Mouse (Mus musculus) midbrain, embryonic 12.5 days (tissue): ENCODE results near the gene Slc1a5. TPM values are rescaled to one million over a fixed set of nuclear protein-coding genes. Genes with fewer than 3 reads are reported as not detected.

Source experiments
- ATAC-seq: fragments of 200-750 bp; cut with Nextera tagmentation; 2 replicates; pipeline ENCODE4 v1.8.0; 2017; ENCODE audit warnings: low read depth, moderate TSS enrichment, moderate library complexity; ENCODE audit not compliant: low FRiP score
- H3K27ac ChIP-seq: fragments of 300-500 bp; sonication (generic); replicated peaks from 2 replicates; pipeline ENCODE4 v1.5.1; 2016; ENCODE audit warnings: mild to moderate bottlenecking
- H3K27me3 ChIP-seq: fragments of 300-500 bp; sonication (generic); 2 replicates; pipeline ENCODE4 v1.6.1; 2016; ENCODE audit warnings: mild to moderate bottlenecking
- H3K36me3 ChIP-seq: fragments of 300-500 bp; sonication (generic); 2 replicates; pipeline ENCODE4 v1.6.1; 2016
- H3K4me1 ChIP-seq: fragments of 300-500 bp; sonication (generic); 2 replicates; pipeline ENCODE4 v1.6.1; 2016
- H3K4me2 ChIP-seq: fragments of 300-500 bp; sonication (generic); replicated peaks from 2 replicates; pipeline ENCODE4 v1.6.1; 2016; ENCODE audit warnings: mild to moderate bottlenecking, moderate library complexity
- H3K4me3 ChIP-seq: fragments of 300-500 bp; sonication (generic); 2 replicates; pipeline ENCODE4 v1.5.1; 2016; ENCODE audit warnings: mild to moderate bottlenecking
- H3K9ac ChIP-seq: fragments of 300-500 bp; sonication (generic); replicated peaks from 2 replicates; pipeline ENCODE4 v1.6.1; 2016; ENCODE audit warnings: mild to moderate bottlenecking, moderate library complexity
- H3K9me3 ChIP-seq: fragments of 300-500 bp; sonication (generic); 2 replicates; pipeline ENCODE4 v1.6.1; 2016; ENCODE audit warnings: mild to moderate bottlenecking
- WGBS: fragments of 180-500 bp; shearing (Covaris S2); methylation state at CpG from one replicate; pipeline ENCODE4 v1.1.7; 2016; 5-methylcytosine and 5-hydroxymethylcytosine counted together
- polyA plus RNA-seq: library from polyadenylated mRNA; unstranded; fragments of >200 nt; fragmentation: Nextera tagmentation; extraction: Ambion mirVana; gene quantifications from 2 replicates; pipeline ENCODE4 v1.2.1, GENCODE M21; 2016

Gene Slc1a5
- polyA plus RNA-seq, 1 experiment from 2014 or later, result 33.3 TPM

DNA sequence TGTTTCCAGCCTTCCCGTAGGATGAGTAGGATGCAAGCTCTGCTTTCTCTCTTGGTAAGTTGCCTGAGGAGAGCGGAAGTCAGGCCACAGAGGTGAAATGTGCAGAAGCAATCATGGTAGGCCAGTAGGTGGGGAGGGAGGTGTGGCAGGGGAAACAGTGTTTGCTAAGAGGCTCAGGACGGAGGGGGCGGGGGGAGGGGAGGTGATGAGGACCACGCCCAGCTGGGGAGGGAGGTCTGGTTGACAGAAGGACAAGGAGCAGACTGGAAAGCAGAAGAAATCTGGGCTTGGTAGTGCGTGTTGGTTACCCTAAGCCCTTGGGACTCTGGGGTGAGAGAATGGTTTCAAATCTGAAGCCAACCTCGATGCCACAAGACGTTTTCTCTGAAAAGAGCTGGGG lies 20.8 kb upstream of the Slc1a5 start:
- Histone ChIP-seq H3K36me3 (no peaks in the 10 kb centered on the region), H3K9ac (no peak overlapping the region), H3K27me3 (no peaks in the 10 kb centered on the region), H3K4me1 (no peaks in the 10 kb centered on the region), H3K4me2 (no peak overlapping the region), H3K4me3 (no peak overlapping the region), H3K9me3 (no peaks in the 10 kb centered on the region), H3K27ac (no peak overlapping the region)
- WGBS, result 18% methylated on average over 8 of the region's 8 CpGs
- no peak for ATAC-seq

- ATAC-seq, result no peak
- Histone ChIP-seq H3K27ac (no peak overlapping the region), H3K9ac (no peak overlapping the region), H3K4me3 (no peak overlapping the region), H3K4me2 (no peak overlapping the region), H3K27me3 (no peaks in the 10 kb centered on the region), H3K36me3 (no peaks in the 10 kb centered on the region), H3K4me1 (no peaks in the 10 kb centered on the region), H3K9me3 (no peaks in the 10 kb centered on the region)
- WGBS, result 52% methylated on average over 10 of the region's 10 CpGs
Observed at GRCm38 (mm10) chr7:16761005-16761481, 20.1 kb upstream of the Slc1a5 start.

GRCm38 (mm10) chr7:16761630-16762029 lies 19.5 kb upstream of the Slc1a5 start:
- Histone ChIP-seq H3K27me3 (no peaks in the 10 kb centered on the region), H3K4me2 (no peak overlapping the region), H3K4me3 (no peak overlapping the region), H3K36me3 (no peaks in the 10 kb centered on the region), H3K9ac (no peak overlapping the region), H3K27ac (no peak overlapping the region), H3K4me1 (no peaks in the 10 kb centered on the region; the same call in 1 of the 2 replicates), H3K9me3 (no peaks in the 10 kb centered on the region)
- 66% methylated on average over 5 of the region's 5 CpGs for WGBS
- ATAC-seq, result no peak

DNA sequence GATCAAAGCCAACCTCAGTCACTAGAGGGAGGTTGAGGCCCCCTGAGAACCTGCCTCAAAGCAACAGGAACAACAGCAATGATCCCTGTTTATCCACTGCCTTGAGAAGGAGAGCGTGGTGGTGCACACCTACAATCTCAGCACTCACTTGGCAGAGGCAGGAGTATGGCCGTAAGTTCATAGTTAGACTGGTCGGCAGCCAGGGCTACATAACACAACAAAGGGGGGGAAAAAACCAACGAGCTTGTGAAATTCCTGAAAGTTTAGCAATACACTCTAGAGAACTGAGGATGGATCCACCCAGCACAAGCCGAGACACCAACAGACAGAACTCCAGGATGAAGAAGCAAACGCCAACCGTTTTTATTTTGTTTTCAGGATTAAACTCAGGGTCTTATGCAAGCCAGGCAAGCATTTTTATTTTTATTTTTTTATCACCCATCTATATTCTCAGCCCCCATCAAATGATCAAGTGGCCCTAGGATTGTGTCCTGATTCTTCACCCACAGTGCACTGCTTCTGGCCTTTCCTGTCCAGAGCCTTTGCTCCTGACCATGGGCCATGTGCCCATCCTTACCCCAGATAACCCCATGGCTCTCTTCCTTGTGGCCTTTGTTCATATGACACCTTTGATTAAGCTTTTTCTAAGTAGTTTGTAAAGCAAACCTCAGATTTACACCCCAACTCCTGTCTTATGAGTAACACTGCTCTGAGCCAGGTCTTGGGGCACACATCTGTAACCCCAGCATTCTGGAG lies 17.5 kb upstream of the Slc1a5 start:
- Histone ChIP-seq H3K36me3 (no peaks in the 10 kb centered on the region), H3K27me3 (no peaks in the 10 kb centered on the region), H3K4me1 (no peaks in the 10 kb centered on the region; the same call in 1 of the 2 replicates), H3K4me2 (no peak overlapping the region), H3K9ac (no peak overlapping the region), H3K4me3 (no peak overlapping the region), H3K9me3 (no peaks in the 10 kb centered on the region), H3K27ac (no peak overlapping the region)
- no peak for ATAC-seq
- 88% methylated on average over 7 of the region's 7 CpGs for WGBS

DNA sequence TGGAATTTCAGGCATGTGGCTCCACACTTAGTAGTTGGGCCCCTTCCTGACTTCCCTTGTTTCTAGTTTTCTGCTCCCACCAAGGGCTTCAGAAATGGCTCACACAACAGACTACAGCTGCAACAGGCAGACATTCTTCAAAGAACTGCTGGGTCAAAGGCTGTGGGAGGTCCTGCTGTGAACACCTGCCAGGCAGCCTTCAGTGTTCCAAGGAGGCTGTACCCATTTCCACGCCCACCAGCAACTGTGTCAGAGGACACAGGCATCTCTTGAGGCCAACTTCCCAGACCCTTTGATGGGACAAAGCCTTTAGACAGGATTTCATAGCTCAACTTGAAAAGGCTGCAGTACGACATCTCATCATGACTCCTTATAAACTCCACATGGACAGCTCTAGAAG lies 14.7 kb upstream of the Slc1a5 start:
- no peak for ATAC-seq
- Histone ChIP-seq H3K27ac (no peak overlapping the region), H3K9me3 (no peaks in the 10 kb centered on the region)

DNA sequence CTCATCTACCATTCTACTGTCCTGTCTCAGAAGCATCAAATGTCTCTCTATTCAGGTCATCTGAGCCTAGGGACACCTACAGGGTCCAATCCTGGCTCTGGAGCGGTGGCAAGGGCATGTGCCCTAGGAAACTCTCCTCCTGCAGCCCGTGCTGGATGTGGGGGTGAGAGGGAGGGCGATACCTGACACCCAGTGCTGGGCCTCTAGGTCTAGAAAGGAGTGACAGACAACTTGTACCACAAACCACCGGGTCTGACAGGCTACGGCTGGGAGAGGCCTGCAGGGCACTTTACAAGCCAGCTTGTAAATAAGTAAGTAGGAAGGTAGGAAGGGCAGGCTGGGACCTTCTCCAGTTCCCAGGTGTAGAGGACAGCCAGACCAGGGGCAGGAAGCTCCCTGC lies 5.3 kb upstream of the Slc1a5 start:
- no peak overlapping the region for H3K27ac ChIP-seq
- peaks cover 4% of the 10 kb centered on the region; the same call in 1 of the 2 replicates for H3K4me1 ChIP-seq
- H3K27me3 ChIP-seq, result no peaks in the 10 kb centered on the region
- 66% methylated on average over 5 of the region's 5 CpGs for WGBS
- no peak overlapping the region for H3K9ac ChIP-seq
- no peaks in the 10 kb centered on the region for H3K9me3 ChIP-seq
- no peak overlapping the region for H3K4me2 ChIP-seq
- H3K4me3 ChIP-seq, result no peak overlapping the region
- H3K36me3 ChIP-seq, result no peaks in the 10 kb centered on the region
- no peak for ATAC-seq

More for the DNA sequence above, 14.7 kb upstream of the Slc1a5 start:
- H3K4me3 ChIP-seq, result no peak overlapping the region
- H3K36me3 ChIP-seq, result no peaks in the 10 kb centered on the region
- no peaks in the 10 kb centered on the region for H3K27me3 ChIP-seq
- no peaks in the 10 kb centered on the region; the same call in 1 of the 2 replicates for H3K4me1 ChIP-seq
- 29% methylated on average over 2 of the region's 2 CpGs for WGBS
- no peak overlapping the region for H3K4me2 ChIP-seq
- H3K9ac ChIP-seq, result no peak overlapping the region

DNA sequence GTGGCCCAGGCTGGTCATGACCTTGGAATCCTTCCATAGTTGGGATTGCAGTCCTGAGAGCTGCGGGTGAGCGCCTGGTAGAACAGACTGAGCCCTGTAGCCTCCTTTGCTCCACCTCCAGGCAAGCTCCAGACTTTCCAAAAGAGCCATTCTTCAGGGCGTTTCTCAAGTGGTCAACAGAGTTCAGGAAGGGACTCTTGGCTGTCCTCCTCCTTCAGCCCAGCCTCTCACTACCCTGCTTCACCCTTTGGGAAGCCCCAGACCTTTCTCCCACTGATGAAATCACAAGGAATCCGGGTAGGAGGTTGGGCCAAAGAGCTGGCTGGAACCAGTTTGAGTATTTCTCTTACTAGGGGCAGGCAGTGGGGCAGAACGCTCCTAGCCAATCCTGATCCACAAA lies 1.1 kb upstream of the Slc1a5 start:
- Histone ChIP-seq H3K4me3 (no peak overlapping the region), H3K4me2 (no peak overlapping the region), H3K36me3 (no peaks in the 10 kb centered on the region), H3K9ac (no peak overlapping the region), H3K9me3 (no peaks in the 10 kb centered on the region), H3K27me3 (peaks cover 9% of the 10 kb centered on the region; the same call in 1 of the 2 replicates), H3K27ac (no peak overlapping the region), H3K4me1 (peaks cover 34% of the 10 kb centered on the region)
- WGBS, result 78% methylated on average over 5 of the region's 5 CpGs
- no peak for ATAC-seq

DNA sequence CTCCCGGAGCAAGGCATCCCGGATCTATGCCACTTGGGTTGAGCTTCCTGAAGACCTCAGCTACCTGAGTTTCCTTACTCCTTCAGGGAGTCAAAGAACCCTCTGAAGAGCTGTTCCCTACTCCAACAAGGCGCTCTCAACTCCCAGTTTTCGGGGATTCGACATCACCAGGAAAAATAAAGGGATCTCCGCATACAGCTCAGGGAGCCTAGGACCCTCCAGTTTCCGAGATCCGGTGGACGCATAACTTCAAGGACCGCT lies 345 bp downstream of the Slc1a5 start:
- ATAC-seq, result peak; percentile 20; the same call in 1 of the 2 replicates
- peak overlapping the region; percentile 69 for H3K4me3 ChIP-seq
- WGBS, result under 1% methylated on average over 10 of the region's 10 CpGs
- no peaks in the 10 kb centered on the region for H3K9me3 ChIP-seq
- H3K27ac ChIP-seq, result 0 out of 2 replicates have a peak overlapping the region, but pooled peaks have one; percentile 26
- peak overlapping the region; percentile 99 for H3K4me2 ChIP-seq
- H3K36me3 ChIP-seq, result no peaks in the 10 kb centered on the region
- H3K27me3 ChIP-seq, result peaks cover 9% of the 10 kb centered on the region; the same call in 1 of the 2 replicates
- peak overlapping the region; percentile 73 for H3K9ac ChIP-seq
- peaks cover 36% of the 10 kb centered on the region for H3K4me1 ChIP-seq

DNA sequence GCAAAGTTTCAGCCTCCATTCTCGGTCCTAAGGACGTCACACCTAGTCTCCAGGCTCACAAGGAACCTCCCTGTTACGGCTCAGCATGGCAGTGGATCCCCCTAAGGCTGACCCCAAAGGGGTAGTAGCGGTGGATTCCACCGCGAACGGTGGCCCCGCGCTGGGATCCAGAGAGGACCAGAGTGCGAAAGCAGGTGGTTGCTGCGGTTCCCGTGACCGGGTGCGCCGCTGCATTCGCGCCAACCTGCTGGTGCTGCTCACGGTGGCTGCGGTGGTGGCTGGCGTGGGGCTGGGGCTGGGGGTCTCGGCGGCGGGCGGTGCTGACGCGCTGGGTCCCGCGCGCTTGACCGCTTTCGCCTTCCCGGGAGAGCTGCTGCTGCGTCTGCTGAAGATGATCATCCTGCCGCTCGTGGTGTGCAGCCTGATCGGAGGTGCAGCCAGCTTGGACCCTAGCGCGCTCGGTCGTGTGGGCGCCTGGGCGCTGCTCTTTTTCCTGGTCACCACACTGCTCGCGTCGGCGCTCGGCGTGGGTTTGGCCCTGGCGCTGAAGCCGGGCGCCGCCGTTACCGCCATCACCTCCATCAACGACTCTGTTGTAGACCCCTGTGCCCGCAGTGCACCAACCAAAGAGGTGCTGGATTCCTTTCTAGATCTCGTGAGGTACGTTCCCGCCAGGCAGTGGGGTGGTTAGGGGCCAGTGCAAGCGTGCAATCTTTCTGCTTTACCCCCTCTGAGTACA lies 845 bp downstream of the Slc1a5 start:
- Histone ChIP-seq H3K27ac (no peak overlapping the region), H3K36me3 (no peaks in the 10 kb centered on the region), H3K4me2 (peak overlapping the region; percentile 99), H3K9me3 (no peaks in the 10 kb centered on the region), H3K4me3 (peak overlapping the region; percentile 69), H3K9ac (peak overlapping the region; percentile 73), H3K27me3 (peaks cover 9% of the 10 kb centered on the region; the same call in 1 of the 2 replicates), H3K4me1 (peaks cover 36% of the 10 kb centered on the region)
- peak; percentile 17; the same call in 1 of the 2 replicates for ATAC-seq
- under 1% methylated on average over 60 of the region's 60 CpGs for WGBS

GRCm38 (mm10) chr7:16782555-16783125 lies 1.5 kb downstream of the Slc1a5 start:
- peaks cover 9% of the 10 kb centered on the region; the same call in 1 of the 2 replicates for H3K27me3 ChIP-seq
- no peaks in the 10 kb centered on the region for H3K36me3 ChIP-seq
- no peak for ATAC-seq
- WGBS, result 4% methylated on average over 11 of the region's 11 CpGs
- H3K4me2 ChIP-seq, result peak overlapping the region; percentile 99
- no peak overlapping the region for H3K27ac ChIP-seq
- H3K9me3 ChIP-seq, result no peaks in the 10 kb centered on the region
- H3K9ac ChIP-seq, result peak overlapping the region; percentile 73
- peaks cover 36% of the 10 kb centered on the region for H3K4me1 ChIP-seq
- peak overlapping the region; percentile 69 for H3K4me3 ChIP-seq

DNA sequence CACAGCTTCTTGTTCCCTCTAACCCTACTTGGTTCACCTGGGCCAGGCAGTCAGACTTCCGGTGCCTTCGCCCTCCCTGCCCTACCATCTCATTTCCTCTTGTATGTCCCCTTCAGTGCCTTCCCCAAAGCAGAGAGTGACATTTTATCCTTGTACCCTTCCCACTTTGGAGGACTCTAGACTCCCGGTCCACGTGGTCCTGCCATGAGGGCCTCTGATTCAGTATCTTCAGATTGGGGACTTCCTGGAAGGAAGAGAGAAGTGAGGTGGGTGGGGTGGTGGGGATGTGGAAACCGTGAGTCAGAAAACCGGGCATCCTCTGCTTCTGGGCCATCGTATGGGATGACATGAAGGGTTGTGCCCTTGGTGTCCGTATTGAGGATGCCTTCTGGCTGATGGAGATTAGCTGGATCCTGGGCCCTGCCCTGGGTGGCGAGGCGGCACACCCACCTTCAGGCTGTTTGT lies 2.1 kb downstream of the Slc1a5 start:
- H3K4me2 ChIP-seq, result peak overlapping the region; percentile 99
- no peak for ATAC-seq
- H3K9me3 ChIP-seq, result no peaks in the 10 kb centered on the region
- H3K27me3 ChIP-seq, result peaks cover 9% of the 10 kb centered on the region; the same call in 1 of the 2 replicates
- WGBS, result 13% methylated on average over 10 of the region's 10 CpGs
- H3K27ac ChIP-seq, result no peak overlapping the region
- H3K9ac ChIP-seq, result peak overlapping the region; percentile 73
- H3K36me3 ChIP-seq, result no peaks in the 10 kb centered on the region
- H3K4me1 ChIP-seq, result peaks cover 36% of the 10 kb centered on the region
- H3K4me3 ChIP-seq, result peak overlapping the region; percentile 69
